Mouse (Mus musculus): Measurements from ENCODE around the gene Rpl26. TPM values are rescaled to one million over a fixed set of nuclear protein-coding genes. Genes with fewer than 3 reads are reported as not detected.

Rpl26 gene
- polyA plus RNA-seq, 1 experiment from 2014 or later: 508 TPM

DNA sequence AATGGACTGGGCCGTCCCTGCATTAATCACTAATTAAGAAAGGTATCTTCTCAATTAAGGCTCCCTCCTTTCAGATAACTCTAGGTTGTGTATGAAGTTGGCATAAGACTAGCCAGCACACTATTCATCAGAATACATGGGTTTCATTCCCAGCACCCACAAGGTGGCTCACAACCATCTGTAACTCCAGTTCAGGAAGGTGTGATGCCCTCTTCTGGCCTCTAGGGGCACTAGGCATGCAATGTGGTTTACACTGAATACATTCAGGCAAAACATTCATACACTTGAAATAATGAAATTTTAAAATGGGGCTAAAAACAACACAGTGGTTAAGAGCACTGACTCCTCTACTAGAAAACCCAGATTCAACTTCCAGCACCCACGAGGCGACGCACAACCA, 4.3 kb upstream of the Rpl26 start:
- Histone ChIP-seq H3K36me3 (ENCODE audit: control insufficient read depth, insufficient read depth, low read length) (no peaks in the 10 kb centered on the region), H3K4me1 (ENCODE audit: control insufficient read depth, insufficient read depth, low read length) (no peaks in the 10 kb centered on the region), H3K9me3 (replicated peaks; ENCODE audit: control insufficient read depth, low read length, poor library complexity, severe bottlenecking) (no peaks in the 10 kb centered on the region), H3K27me3 (ENCODE audit: control insufficient read depth, insufficient read depth, low read depth, low read length) (no peaks in the 10 kb centered on the region), H3K27ac (ENCODE audit: low read length) (no peak overlapping the region), H3K4me3 (ENCODE audit: low read depth, low read length) (no peak overlapping the region), H3K4me2 (ENCODE audit: low read length) (no peak overlapping the region), H3K9ac (ENCODE audit: low read depth, low read length) (no peak overlapping the region)
- 42% methylated on average over 4 of the region's 4 CpGs for WGBS
- no peak for ATAC-seq

DNA sequence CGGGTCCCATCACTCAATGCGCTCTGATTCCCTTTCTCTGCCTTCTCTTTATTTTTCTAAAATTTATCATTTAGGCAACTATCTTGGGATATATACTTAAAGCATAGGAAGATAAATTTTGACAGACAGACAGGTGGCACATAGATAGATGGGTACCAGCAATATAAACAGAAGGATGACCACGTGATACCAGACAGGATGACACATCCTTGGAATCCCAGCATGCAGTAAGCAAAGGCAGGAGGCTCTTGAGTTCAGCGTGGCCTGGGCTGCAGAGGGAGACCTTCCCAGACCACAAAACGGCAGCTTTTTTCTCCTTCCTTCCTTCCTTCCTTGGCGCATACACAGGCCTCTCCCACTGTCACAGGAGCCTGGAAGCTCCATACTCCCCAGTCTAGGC, 3.5 kb upstream of the Rpl26 start:
- Histone ChIP-seq H3K27ac (ENCODE audit: low read length) (no peak overlapping the region), H3K9me3 (replicated peaks; ENCODE audit: control insufficient read depth, low read length, poor library complexity, severe bottlenecking) (no peaks in the 10 kb centered on the region), H3K4me1 (ENCODE audit: control insufficient read depth, insufficient read depth, low read length) (peaks cover 6% of the 10 kb centered on the region; the same call in 1 of the 2 replicates), H3K27me3 (ENCODE audit: control insufficient read depth, insufficient read depth, low read depth, low read length) (no peaks in the 10 kb centered on the region), H3K4me3 (ENCODE audit: low read depth, low read length) (no peak overlapping the region), H3K9ac (ENCODE audit: low read depth, low read length) (no peak overlapping the region), H3K4me2 (ENCODE audit: low read length) (no peak overlapping the region), H3K36me3 (ENCODE audit: control insufficient read depth, insufficient read depth, low read length) (0 out of 2 replicates have a peak, but pooled peaks cover under 1% of the 10 kb centered on the region)
- ATAC-seq: no peak
- 70% methylated on average over 6 of the region's 6 CpGs for WGBS

DNA sequence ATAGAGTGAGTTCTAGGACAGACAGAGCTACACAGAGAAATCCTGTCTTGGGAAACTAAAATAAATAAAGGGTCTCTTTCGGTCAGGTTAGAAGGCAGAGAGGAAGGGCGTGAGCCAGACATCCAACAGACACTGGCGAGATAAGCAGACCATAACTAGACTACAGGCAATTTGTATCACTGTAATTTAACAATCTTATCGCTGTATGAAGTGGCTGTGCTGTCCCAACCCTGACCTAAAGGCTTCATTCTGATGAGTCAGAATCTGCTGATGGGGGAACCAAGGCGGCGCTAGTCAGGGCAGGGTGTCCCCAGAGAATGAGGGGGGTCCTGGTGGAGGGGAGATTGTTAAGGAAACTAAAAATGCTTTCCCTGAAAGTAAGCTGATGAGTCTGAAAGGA, 2.6 kb upstream of the Rpl26 start:
- ATAC-seq: no peak
- H3K4me3 ChIP-seq (ENCODE audit: low read depth, low read length): no peak overlapping the region
- peaks cover 5% of the 10 kb centered on the region; the same call in 1 of the 2 replicates for H3K36me3 ChIP-seq (ENCODE audit: control insufficient read depth, insufficient read depth, low read length)
- no peak overlapping the region for H3K4me2 ChIP-seq (ENCODE audit: low read length)
- H3K9me3 ChIP-seq (replicated peaks; ENCODE audit: control insufficient read depth, low read length, poor library complexity, severe bottlenecking): no peaks in the 10 kb centered on the region
- peaks cover 7% of the 10 kb centered on the region; the same call in 1 of the 2 replicates for H3K4me1 ChIP-seq (ENCODE audit: control insufficient read depth, insufficient read depth, low read length)
- WGBS: 93% methylated on average over 6 of the region's 6 CpGs
- no peak overlapping the region for H3K27ac ChIP-seq (ENCODE audit: low read length)
- no peak overlapping the region for H3K9ac ChIP-seq (ENCODE audit: low read depth, low read length)
- no peaks in the 10 kb centered on the region for H3K27me3 ChIP-seq (ENCODE audit: control insufficient read depth, insufficient read depth, low read depth, low read length)

DNA sequence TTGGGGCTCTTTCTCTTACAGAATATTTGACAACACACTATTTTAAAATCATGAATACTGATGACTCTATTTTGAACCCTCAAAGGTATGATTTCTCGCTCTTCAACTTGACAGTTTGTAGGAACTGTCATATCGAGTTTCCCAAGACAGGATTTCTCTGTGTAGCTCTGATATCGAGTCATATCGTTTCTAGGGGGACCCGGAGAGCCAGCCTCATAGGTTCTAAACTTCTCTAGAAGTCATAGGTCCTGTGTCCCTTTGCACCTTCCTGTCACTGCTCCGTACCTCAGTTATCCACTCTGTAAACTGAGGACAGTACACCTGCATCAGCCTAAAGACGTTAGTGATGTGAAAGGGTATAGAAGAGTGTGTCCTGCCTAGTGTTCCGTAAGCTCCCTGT, 1.6 kb upstream of the Rpl26 start:
- peaks cover 7% of the 10 kb centered on the region; the same call in 1 of the 2 replicates for H3K36me3 ChIP-seq (ENCODE audit: control insufficient read depth, insufficient read depth, low read length)
- peaks cover 7% of the 10 kb centered on the region; the same call in 1 of the 2 replicates for H3K4me1 ChIP-seq (ENCODE audit: control insufficient read depth, insufficient read depth, low read length)
- H3K9ac ChIP-seq (ENCODE audit: low read depth, low read length): no peak overlapping the region
- no peak for ATAC-seq
- H3K4me2 ChIP-seq (ENCODE audit: low read length): no peak overlapping the region
- H3K4me3 ChIP-seq (ENCODE audit: low read depth, low read length): no peak overlapping the region
- no peaks in the 10 kb centered on the region for H3K27me3 ChIP-seq (ENCODE audit: control insufficient read depth, insufficient read depth, low read depth, low read length)
- no peak overlapping the region for H3K27ac ChIP-seq (ENCODE audit: low read length)
- no peaks in the 10 kb centered on the region for H3K9me3 ChIP-seq (replicated peaks; ENCODE audit: control insufficient read depth, low read length, poor library complexity, severe bottlenecking)
- 92% methylated on average over 8 of the region's 8 CpGs for WGBS

DNA sequence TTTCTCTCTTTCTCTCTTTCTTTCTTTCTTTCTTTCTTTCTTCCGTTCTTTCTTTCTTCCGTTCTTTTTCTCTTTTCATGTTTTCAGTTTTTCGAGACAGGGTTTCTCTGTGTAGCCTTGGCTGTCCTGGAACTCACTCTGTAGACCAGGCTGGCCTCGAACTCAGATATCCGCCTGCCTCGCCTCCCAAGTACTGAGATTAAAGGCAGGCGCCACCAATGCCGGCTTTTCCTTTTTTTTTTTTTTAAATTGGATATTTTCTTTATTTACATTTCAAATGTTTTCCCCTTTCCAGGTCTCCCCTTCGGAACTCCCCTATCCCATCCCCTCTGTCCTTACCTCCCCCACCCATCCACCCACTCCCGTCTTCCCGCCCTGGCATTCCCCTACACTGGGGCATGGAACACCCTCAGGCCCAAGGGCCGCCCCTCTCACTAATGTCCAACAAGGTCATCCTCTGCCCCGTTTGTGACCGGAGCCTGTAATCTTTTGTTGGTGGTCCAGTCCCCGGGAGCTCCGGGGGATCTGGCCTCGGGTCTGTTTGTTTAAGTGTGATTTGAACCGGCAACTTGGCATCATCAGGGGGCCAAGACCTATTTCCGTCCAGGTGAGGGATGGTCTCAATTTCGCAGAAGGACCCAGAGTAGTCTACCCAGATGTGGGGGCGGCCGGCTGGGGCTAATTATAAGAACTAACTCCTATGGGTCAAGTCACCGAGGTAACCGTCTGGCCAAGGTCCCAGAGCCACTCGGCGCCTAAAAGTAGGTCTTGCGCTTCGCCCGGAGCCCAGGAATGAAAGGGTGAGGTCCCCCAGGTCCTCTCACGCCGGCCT, 648 bp upstream of the Rpl26 start:
- Histone ChIP-seq H3K4me2 (ENCODE audit: low read length) (peak overlapping the region; percentile 56), H3K27me3 (ENCODE audit: control insufficient read depth, insufficient read depth, low read depth, low read length) (no peaks in the 10 kb centered on the region), H3K36me3 (ENCODE audit: control insufficient read depth, insufficient read depth, low read length) (peaks cover 12% of the 10 kb centered on the region; the same call in 1 of the 2 replicates), H3K9me3 (replicated peaks; ENCODE audit: control insufficient read depth, low read length, poor library complexity, severe bottlenecking) (no peaks in the 10 kb centered on the region), H3K4me1 (ENCODE audit: control insufficient read depth, insufficient read depth, low read length) (peaks cover 7% of the 10 kb centered on the region; the same call in 1 of the 2 replicates), H3K27ac (ENCODE audit: low read length) (no peak overlapping the region; the same call in 1 of the 2 replicates), H3K9ac (ENCODE audit: low read depth, low read length) (peak overlapping the region; percentile 59), H3K4me3 (ENCODE audit: low read depth, low read length) (peak overlapping the region; percentile 92)
- 27% methylated on average over 31 of the region's 31 CpGs for WGBS
- ATAC-seq: peak; percentile 62

DNA sequence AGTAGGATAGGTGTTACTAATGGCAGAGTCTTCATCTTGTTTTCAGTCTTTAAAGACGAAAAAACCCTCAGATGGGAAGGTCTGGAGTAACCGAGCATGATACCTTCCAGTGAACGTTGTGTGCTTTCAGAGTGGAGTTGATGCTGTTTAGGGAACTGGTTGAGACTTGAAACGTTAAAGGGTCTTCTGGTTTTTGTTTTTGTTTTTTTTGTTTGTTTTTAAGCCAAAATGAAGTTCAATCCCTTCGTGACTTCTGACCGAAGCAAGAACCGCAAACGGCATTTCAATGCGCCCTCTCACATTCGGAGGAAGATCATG, 623 bp downstream of the Rpl26 start:
- peak overlapping the region; percentile 92 for H3K4me3 ChIP-seq (ENCODE audit: low read depth, low read length)
- WGBS: 0% methylated on average over 9 of the region's 10 CpGs
- no peak for ATAC-seq
- H3K4me2 ChIP-seq (ENCODE audit: low read length): peak overlapping the region; percentile 58
- no peaks in the 10 kb centered on the region for H3K27me3 ChIP-seq (ENCODE audit: control insufficient read depth, insufficient read depth, low read depth, low read length)
- H3K9me3 ChIP-seq (replicated peaks; ENCODE audit: control insufficient read depth, low read length, poor library complexity, severe bottlenecking): no peaks in the 10 kb centered on the region
- H3K9ac ChIP-seq (ENCODE audit: low read depth, low read length): peak overlapping the region; percentile 95
- H3K27ac ChIP-seq (ENCODE audit: low read length): peak overlapping the region; percentile 92
- H3K4me1 ChIP-seq (ENCODE audit: control insufficient read depth, insufficient read depth, low read length): peaks cover 7% of the 10 kb centered on the region; the same call in 1 of the 2 replicates
- H3K36me3 ChIP-seq (ENCODE audit: control insufficient read depth, insufficient read depth, low read length): peaks cover 19% of the 10 kb centered on the region

DNA sequence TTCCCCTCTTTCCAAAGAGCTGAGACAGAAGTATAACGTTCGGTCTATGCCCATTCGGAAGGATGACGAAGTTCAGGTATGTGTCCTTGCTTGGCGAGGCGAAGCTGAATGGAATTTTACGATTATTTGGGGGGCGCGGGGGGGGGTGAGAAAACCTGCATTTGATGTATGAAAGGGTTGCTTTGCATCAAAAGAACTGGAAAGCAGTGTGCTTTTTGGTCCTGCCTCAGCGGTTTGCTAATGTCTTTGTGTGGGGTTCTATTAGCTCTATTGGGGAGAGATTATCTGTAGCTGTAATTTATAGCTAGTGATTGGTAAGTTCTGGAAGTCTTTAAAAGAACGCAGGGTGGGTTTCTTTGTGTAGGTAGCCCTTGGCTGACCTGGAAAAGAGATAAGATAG, 984 bp downstream of the Rpl26 start:
- peak overlapping the region; percentile 95 for H3K9ac ChIP-seq (ENCODE audit: low read depth, low read length)
- no peaks in the 10 kb centered on the region for H3K27me3 ChIP-seq (ENCODE audit: control insufficient read depth, insufficient read depth, low read depth, low read length)
- peaks cover 7% of the 10 kb centered on the region; the same call in 1 of the 2 replicates for H3K4me1 ChIP-seq (ENCODE audit: control insufficient read depth, insufficient read depth, low read length)
- 8% methylated on average over 11 of the region's 11 CpGs for WGBS
- H3K4me2 ChIP-seq (ENCODE audit: low read length): peak overlapping the region; percentile 58
- H3K9me3 ChIP-seq (replicated peaks; ENCODE audit: control insufficient read depth, low read length, poor library complexity, severe bottlenecking): no peaks in the 10 kb centered on the region
- ATAC-seq: no peak
- peak overlapping the region; percentile 92 for H3K4me3 ChIP-seq (ENCODE audit: low read depth, low read length)
- H3K27ac ChIP-seq (ENCODE audit: low read length): no peak overlapping the region
- H3K36me3 ChIP-seq (ENCODE audit: control insufficient read depth, insufficient read depth, low read length): peaks cover 19% of the 10 kb centered on the region

DNA sequence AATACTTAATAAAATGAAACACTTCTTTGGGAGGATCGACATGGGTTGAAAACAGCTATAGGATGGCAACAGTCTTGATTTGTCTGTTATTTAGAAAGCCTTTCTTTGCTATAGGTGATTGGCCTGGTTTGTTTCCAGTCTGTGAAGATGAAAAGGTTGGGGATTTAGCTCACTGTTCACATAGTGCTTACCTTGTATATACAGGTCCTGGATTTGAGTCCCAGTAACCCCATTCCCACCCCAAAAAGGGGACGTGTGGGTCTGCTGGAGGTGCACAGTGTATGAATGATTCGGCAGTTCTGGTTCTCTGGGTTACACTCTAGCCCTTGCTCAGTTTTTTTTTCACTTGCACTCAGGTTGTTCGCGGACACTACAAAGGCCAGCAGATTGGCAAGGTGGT, 1.4 kb downstream of the Rpl26 start:
- 77% methylated on average over 5 of the region's 5 CpGs for WGBS
- H3K36me3 ChIP-seq (ENCODE audit: control insufficient read depth, insufficient read depth, low read length): peaks cover 22% of the 10 kb centered on the region
- H3K27me3 ChIP-seq (ENCODE audit: control insufficient read depth, insufficient read depth, low read depth, low read length): no peaks in the 10 kb centered on the region
- H3K9ac ChIP-seq (ENCODE audit: low read depth, low read length): peak overlapping the region; percentile 95; the same call in 1 of the 2 replicates
- H3K4me3 ChIP-seq (ENCODE audit: low read depth, low read length): peak overlapping the region; percentile 92; the same call in 1 of the 2 replicates
- H3K4me2 ChIP-seq (ENCODE audit: low read length): peak overlapping the region; percentile 58; the same call in 1 of the 2 replicates
- H3K4me1 ChIP-seq (ENCODE audit: control insufficient read depth, insufficient read depth, low read length): peaks cover 7% of the 10 kb centered on the region; the same call in 1 of the 2 replicates
- H3K27ac ChIP-seq (ENCODE audit: low read length): no peak overlapping the region
- no peaks in the 10 kb centered on the region for H3K9me3 ChIP-seq (replicated peaks; ENCODE audit: control insufficient read depth, low read length, poor library complexity, severe bottlenecking)
- ATAC-seq: no peak

DNA sequence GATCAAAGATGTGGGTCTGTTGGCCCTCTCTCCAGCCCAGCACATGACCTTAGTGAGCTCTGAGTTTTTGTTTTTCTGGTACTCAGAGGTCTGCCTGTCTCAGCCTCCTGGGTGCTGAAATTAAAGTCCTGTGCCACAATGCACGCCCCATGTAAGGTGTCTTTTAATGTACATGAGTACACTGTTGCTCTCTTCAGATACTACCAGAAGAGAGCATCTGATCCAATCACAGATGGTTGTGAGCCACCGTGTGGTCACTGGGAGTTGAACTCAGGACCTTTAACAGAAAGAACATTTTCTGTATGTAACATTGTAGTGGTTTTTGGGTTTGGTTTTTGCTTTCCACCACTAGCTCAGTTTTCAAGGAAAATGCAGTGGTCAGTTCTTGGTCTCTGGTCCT, 2.4 kb downstream of the Rpl26 start:
- H3K4me2 ChIP-seq (ENCODE audit: low read length): no peak overlapping the region
- H3K9me3 ChIP-seq (replicated peaks; ENCODE audit: control insufficient read depth, low read length, poor library complexity, severe bottlenecking): no peaks in the 10 kb centered on the region
- ATAC-seq: no peak
- H3K27ac ChIP-seq (ENCODE audit: low read length): no peak overlapping the region
- no peaks in the 10 kb centered on the region for H3K27me3 ChIP-seq (ENCODE audit: control insufficient read depth, insufficient read depth, low read depth, low read length)
- 79% methylated on average over 2 of the region's 2 CpGs for WGBS
- no peak overlapping the region for H3K9ac ChIP-seq (ENCODE audit: low read depth, low read length)
- H3K4me1 ChIP-seq (ENCODE audit: control insufficient read depth, insufficient read depth, low read length): peaks cover 7% of the 10 kb centered on the region; the same call in 1 of the 2 replicates
- H3K36me3 ChIP-seq (ENCODE audit: control insufficient read depth, insufficient read depth, low read length): peaks cover 22% of the 10 kb centered on the region
- no peak overlapping the region for H3K4me3 ChIP-seq (ENCODE audit: low read depth, low read length)
